Mouse (Mus musculus) liver, embryonic 16.5 days (tissue): ENCODE results near the gene Mef2a. TPM values are rescaled to one million over a fixed set of nuclear protein-coding genes. Genes with fewer than 3 reads are reported as not detected.

Experiments used
- ATAC-seq: fragments of 200-750 bp; cut with Nextera tagmentation; 2 replicates; pipeline ENCODE4 v1.8.0; 2017; ENCODE audit warnings: low read depth, mild to moderate bottlenecking, moderate number of reproducible peaks, moderate library complexity
- H3K27ac ChIP-seq: fragments of 300-500 bp; sonication (generic); 2 replicates; pipeline ENCODE4 v1.5.1; 2014; ENCODE audit warnings: mild to moderate bottlenecking, low read length
- H3K27me3 ChIP-seq: fragments of 300-500 bp; sonication (generic); 2 replicates; pipeline ENCODE4 v1.6.1; 2014; ENCODE audit warnings: low read depth, low read length, mixed read lengths; ENCODE audit not compliant: control insufficient read depth, insufficient read depth
- H3K36me3 ChIP-seq: fragments of 300-500 bp; sonication (generic); 2 replicates; pipeline ENCODE4 v1.6.1; 2014; ENCODE audit warnings: mild to moderate bottlenecking; ENCODE audit not compliant: control insufficient read depth, insufficient read depth
- H3K4me1 ChIP-seq: fragments of 300-500 bp; sonication (generic); 2 replicates; pipeline ENCODE4 v1.6.1; 2014; ENCODE audit warnings: low read depth, low read length, mixed read lengths; ENCODE audit not compliant: control insufficient read depth
- H3K4me2 ChIP-seq: fragments of 300-500 bp; sonication (generic); 2 replicates; pipeline ENCODE4 v1.6.1; 2014; ENCODE audit warnings: low read depth, low read length, mixed read lengths
- H3K4me3 ChIP-seq: fragments of 300-500 bp; sonication (generic); 2 replicates; pipeline ENCODE4 v1.5.1; 2014; ENCODE audit warnings: low read depth, mild to moderate bottlenecking, low read length
- H3K9ac ChIP-seq: fragments of 300-500 bp; sonication (generic); 2 replicates; pipeline ENCODE4 v1.6.1; 2014; ENCODE audit warnings: low read depth, low read length
- H3K9me3 ChIP-seq: fragments of 300-500 bp; sonication (generic); replicated peaks from 2 replicates; pipeline ENCODE4 v1.6.1; 2016; ENCODE audit warnings: low read length; ENCODE audit not compliant: control insufficient read depth
- WGBS: fragments of 180-500 bp; shearing (Covaris S2); extraction: QIAGEN DNeasy Blood & Tissue Kit; methylation state at CpG from one replicate; pipeline ENCODE4 v1.1.7; 2014; ENCODE audit not compliant: insufficient replicate concordance; 5-methylcytosine and 5-hydroxymethylcytosine counted together
- polyA plus RNA-seq: library from polyadenylated mRNA; unstranded; fragments of >200 nt; fragmentation: Nextera tagmentation; extraction: Ambion mirVana; gene quantifications from 2 replicates; pipeline ENCODE4 v1.2.1, GENCODE M21; 2015

Gene Mef2a
- polyA plus RNA-seq, 1 experiment from 2014 or later, result 12.0 TPM

- no peaks in the 10 kb centered on the region for H3K36me3 ChIP-seq
- no peaks in the 10 kb centered on the region for H3K27me3 ChIP-seq
- ATAC-seq, result no peak
- peaks cover 5% of the 10 kb centered on the region; the same call in 1 of the 2 replicates for H3K4me1 ChIP-seq
- H3K4me3 ChIP-seq, result no peak overlapping the region
- 64% methylated on average over 1 of the region's 1 CpGs for WGBS
- no peak overlapping the region for H3K9ac ChIP-seq
- no peak overlapping the region for H3K4me2 ChIP-seq
- H3K9me3 ChIP-seq, result no peaks in the 10 kb centered on the region
- H3K27ac ChIP-seq, result no peak overlapping the region
Measured at GRCm38 (mm10) chr7:67213589-67213988, 159.1 kb downstream of the Mef2a start.

GRCm38 (mm10) chr7:67211971-67212370 lies 160.7 kb downstream of the Mef2a start:
- H3K9ac ChIP-seq, result no peak overlapping the region
- no peaks in the 10 kb centered on the region for H3K27me3 ChIP-seq
- no peak for ATAC-seq
- no peak overlapping the region for H3K4me2 ChIP-seq
- no peaks in the 10 kb centered on the region for H3K9me3 ChIP-seq
- no peak overlapping the region for H3K27ac ChIP-seq
- peaks cover 5% of the 10 kb centered on the region; the same call in 1 of the 2 replicates for H3K4me1 ChIP-seq
- no peak overlapping the region for H3K4me3 ChIP-seq
- H3K36me3 ChIP-seq, result no peaks in the 10 kb centered on the region
- 53% methylated on average over 4 of the region's 4 CpGs for WGBS

DNA sequence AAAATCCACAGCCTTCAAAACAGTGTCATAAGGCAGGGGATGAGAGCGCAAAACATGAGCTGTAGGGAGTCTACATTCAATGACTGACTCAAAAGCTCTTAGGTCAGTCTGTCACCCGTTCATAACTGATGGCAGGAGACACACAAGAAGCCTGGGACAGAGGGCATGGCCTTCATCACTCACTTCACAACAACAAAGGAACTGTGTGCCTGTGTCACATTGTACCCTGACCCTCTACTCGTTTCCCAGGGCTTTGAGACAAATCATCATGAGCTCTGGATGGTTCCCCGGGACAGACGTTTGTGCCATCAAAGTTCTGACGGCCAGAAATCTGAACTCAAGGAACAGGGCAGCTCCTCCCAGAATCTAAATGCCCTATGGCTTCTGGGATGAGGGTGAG lies 161.3 kb downstream of the Mef2a start:
- 58% methylated on average over 6 of the region's 6 CpGs for WGBS
- Histone ChIP-seq H3K27ac (no peak overlapping the region), H3K4me2 (no peak overlapping the region), H3K4me3 (no peak overlapping the region), H3K9me3 (no peaks in the 10 kb centered on the region), H3K36me3 (no peaks in the 10 kb centered on the region), H3K4me1 (peaks cover 3% of the 10 kb centered on the region; the same call in 1 of the 2 replicates), H3K27me3 (no peaks in the 10 kb centered on the region), H3K9ac (no peak overlapping the region)
- ATAC-seq, result no peak

DNA sequence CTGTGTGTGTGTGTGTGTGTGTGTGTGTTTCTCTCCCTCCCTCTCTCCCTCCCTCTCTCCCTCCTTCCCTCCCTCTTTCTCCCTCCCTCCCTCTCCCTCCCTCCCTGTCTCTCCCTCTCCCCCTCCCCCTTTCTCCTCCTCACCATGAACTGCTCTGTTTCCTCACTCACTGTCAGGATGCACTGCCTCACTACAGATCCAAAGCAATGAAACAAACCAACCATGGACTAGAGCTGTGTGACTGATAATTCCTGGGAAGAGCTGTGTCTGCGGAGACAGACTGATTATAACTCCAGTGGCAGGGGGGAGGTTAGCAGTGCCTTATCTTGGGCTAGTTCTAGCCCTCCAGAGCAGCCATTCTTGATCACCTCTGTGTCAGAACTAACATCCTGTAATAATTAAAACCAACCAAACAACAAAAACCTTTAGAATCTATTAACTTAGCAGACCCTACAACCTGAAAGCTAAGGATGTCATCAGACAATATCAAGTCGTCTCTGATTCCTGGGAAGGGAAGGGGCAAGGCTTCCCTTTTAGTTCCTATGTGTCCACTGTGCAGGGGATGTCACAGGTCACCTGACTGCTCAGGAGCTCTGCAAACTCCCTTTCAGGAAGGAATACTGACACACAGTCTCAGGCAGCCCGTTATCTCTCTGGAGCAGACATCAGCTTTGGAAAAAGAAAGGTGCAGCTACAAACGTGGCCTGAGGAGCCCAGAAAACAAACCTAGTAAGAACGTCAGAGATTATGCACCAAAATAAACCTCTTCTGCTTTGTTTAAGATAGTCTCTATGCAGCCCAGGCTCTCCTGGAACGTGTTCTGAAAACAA lies 162.4 kb downstream of the Mef2a start:
- Histone ChIP-seq H3K27me3 (no peaks in the 10 kb centered on the region), H3K4me1 (no peaks in the 10 kb centered on the region; the same call in 1 of the 2 replicates), H3K4me2 (no peak overlapping the region), H3K27ac (no peak overlapping the region), H3K4me3 (no peak overlapping the region), H3K9me3 (no peaks in the 10 kb centered on the region), H3K9ac (no peak overlapping the region), H3K36me3 (no peaks in the 10 kb centered on the region)
- ATAC-seq, result peak; percentile 64
- WGBS, result 17% methylated on average over 6 of the region's 6 CpGs

DNA sequence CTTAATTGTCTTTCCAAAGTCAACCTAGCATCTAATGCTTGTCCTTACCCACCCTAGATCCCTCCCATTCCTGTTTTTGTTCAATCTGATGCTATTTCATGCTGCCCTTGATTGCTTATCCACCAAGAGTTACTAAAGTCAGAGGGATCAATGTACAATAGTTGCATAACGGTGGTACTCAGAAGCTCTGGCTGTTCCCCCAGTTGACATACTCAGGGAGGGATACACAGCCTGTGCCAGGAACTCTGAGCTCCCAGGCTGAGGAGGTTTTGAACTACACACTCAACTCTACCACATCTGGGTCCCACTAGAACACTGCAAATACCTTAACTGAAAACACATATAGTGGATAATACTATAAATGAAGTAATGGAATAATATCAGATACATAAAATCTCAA lies 164.3 kb downstream of the Mef2a start:
- WGBS, result 50% methylated on average over 1 of the region's 1 CpGs
- no peak overlapping the region for H3K27ac ChIP-seq
- H3K4me1 ChIP-seq, result no peaks in the 10 kb centered on the region; the same call in 1 of the 2 replicates
- no peaks in the 10 kb centered on the region for H3K27me3 ChIP-seq
- no peak overlapping the region for H3K9ac ChIP-seq
- H3K4me3 ChIP-seq, result no peak overlapping the region
- no peak overlapping the region for H3K4me2 ChIP-seq
- no peaks in the 10 kb centered on the region for H3K9me3 ChIP-seq
- ATAC-seq, result no peak
- no peaks in the 10 kb centered on the region for H3K36me3 ChIP-seq

GRCm38 (mm10) chr7:67207701-67208100 lies 165.0 kb downstream of the Mef2a start:
- Histone ChIP-seq H3K9me3 (no peaks in the 10 kb centered on the region), H3K4me2 (no peak overlapping the region), H3K9ac (no peak overlapping the region), H3K27ac (no peak overlapping the region), H3K4me1 (no peaks in the 10 kb centered on the region; the same call in 1 of the 2 replicates), H3K27me3 (no peaks in the 10 kb centered on the region), H3K36me3 (no peaks in the 10 kb centered on the region), H3K4me3 (no peak overlapping the region)
- no peak for ATAC-seq
- 36% methylated on average over 6 of the region's 6 CpGs for WGBS

DNA sequence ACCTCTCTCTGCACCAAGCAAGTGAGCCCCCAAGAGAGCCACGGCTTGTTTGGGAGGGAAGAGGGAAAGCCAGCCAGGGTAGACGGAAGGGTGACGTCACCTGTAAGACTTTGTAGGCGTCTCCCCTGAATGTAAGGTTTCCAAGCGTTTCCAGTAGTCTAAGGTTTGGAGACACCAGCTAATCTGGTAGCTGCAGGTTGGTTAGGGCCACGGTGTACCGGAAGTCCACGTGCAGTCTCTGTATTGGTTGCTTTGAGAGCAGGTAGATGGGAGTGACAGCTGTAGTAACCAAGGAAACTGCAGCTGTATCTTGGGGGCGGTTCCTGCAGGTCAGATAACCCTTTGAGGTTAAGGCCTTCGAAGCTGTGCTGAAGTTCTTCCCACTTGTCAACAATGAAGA lies 166.2 kb downstream of the Mef2a start:
- no peak for ATAC-seq
- no peaks in the 10 kb centered on the region for H3K9me3 ChIP-seq
- no peaks in the 10 kb centered on the region for H3K36me3 ChIP-seq
- 52% methylated on average over 10 of the region's 10 CpGs for WGBS
- no peak overlapping the region for H3K4me3 ChIP-seq
- no peak overlapping the region for H3K4me2 ChIP-seq
- H3K27ac ChIP-seq, result no peak overlapping the region
- H3K4me1 ChIP-seq, result no peaks in the 10 kb centered on the region; the same call in 1 of the 2 replicates
- H3K27me3 ChIP-seq, result no peaks in the 10 kb centered on the region
- H3K9ac ChIP-seq, result no peak overlapping the region

DNA sequence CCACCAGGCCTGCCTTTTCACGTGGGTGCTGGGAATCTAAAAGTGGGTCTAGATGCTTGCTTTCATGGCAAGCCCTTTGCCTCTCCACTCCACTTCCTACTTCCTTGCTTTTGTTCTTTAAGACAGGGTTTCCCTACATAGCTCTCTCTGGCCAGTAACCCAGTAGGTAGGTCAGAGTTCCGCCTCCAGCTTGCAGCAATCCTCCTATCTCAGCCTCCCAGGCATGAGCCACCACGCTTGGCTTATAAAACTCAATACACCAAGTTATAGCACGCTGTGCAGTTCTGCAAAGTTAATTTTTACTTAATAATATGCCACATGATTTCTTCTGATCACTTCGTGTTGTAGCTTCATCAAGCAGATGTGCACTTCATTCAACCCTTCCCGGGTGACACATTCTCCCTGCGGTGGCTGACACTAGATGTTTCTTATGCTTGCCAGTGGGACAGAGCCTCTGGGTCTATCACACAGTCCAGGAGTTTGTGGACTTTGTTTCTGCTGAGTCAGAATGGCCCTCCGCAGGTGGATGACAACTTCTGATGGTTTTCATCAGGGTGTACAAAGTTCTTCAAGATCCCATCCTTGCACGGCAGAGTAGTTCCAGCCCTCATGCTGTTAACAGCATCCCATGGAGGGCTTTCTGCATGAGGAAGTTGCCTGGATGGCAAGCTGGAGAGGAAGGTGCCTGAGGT lies 166.8 kb downstream of the Mef2a start:
- Histone ChIP-seq H3K36me3 (no peaks in the 10 kb centered on the region), H3K4me2 (no peak overlapping the region), H3K4me3 (no peak overlapping the region), H3K9ac (no peak overlapping the region), H3K27ac (no peak overlapping the region), H3K4me1 (no peaks in the 10 kb centered on the region; the same call in 1 of the 2 replicates), H3K27me3 (no peaks in the 10 kb centered on the region), H3K9me3 (no peaks in the 10 kb centered on the region)
- ATAC-seq, result no peak
- WGBS, result 55% methylated on average over 9 of the region's 9 CpGs

- H3K9me3 ChIP-seq, result no peaks in the 10 kb centered on the region
- ATAC-seq, result no peak
- no peaks in the 10 kb centered on the region for H3K4me1 ChIP-seq
- no peak overlapping the region for H3K4me3 ChIP-seq
- H3K27ac ChIP-seq, result no peak overlapping the region
- H3K27me3 ChIP-seq, result no peaks in the 10 kb centered on the region
- 70% methylated on average over 3 of the region's 3 CpGs for WGBS
- H3K36me3 ChIP-seq, result no peaks in the 10 kb centered on the region
- H3K9ac ChIP-seq, result no peak overlapping the region
- H3K4me2 ChIP-seq, result no peak overlapping the region
Measured at GRCm38 (mm10) chr7:67203625-67204024, 169.0 kb downstream of the Mef2a start.
